Mouse (Mus musculus) ES-E14 (cell line): Measurements from ENCODE around the gene Olfr10. TPM values are rescaled to one million over a fixed set of nuclear protein-coding genes. Genes with fewer than 3 reads are reported as not detected.
A peak's percentile ranks its signal among the peaks of the same experiment; 100 is the strongest.

Source experiments
- DNase-seq: peaks from one replicate; pipeline ENCODE4 v3.0.0-alpha.2; 2013; ENCODE audit warnings: low read depth, low spot score
- H3K27ac ChIP-seq: 2 replicates; pipeline ENCODE4 v1.5.1; 2012; ENCODE audit warnings: low read depth, mild to moderate bottlenecking, low read length, moderate library complexity, mixed read lengths; ENCODE audit not compliant: poor library complexity, insufficient read depth, severe bottlenecking
- H3K36me3 ChIP-seq: 2 replicates; pipeline ENCODE4 v1.6.1; 2012; ENCODE audit warnings: mild to moderate bottlenecking, low read length, moderate library complexity, mixed read lengths; ENCODE audit not compliant: control insufficient read depth, poor library complexity, insufficient read depth, severe bottlenecking
- H3K4me1 ChIP-seq, 2 experiments: fragments of 150-350 bp in 1 of 2; sonication (generic) in 1 of 2; 2 replicates each; pipeline ENCODE4 v1.6.1; 2012; ENCODE audit warnings: low read length in 2 of 2, mild to moderate bottlenecking in 1 of 2, mixed read lengths in 1 of 2; ENCODE audit not compliant: control insufficient read depth in 2 of 2, insufficient read depth in 2 of 2, poor library complexity in 1 of 2
- H3K4me3 ChIP-seq, 2 experiments: fragments of 150-350 bp in 1 of 2; sonication (generic) in 1 of 2; 2 replicates each; pipeline ENCODE4 v1.5.1; 2012; ENCODE audit warnings: low read length in 2 of 2, low read depth in 1 of 2, mild to moderate bottlenecking in 1 of 2, mixed read lengths in 1 of 2; ENCODE audit not compliant: insufficient read depth in 1 of 2, poor library complexity in 1 of 2, severe bottlenecking in 1 of 2
- H3K9ac ChIP-seq: 2 replicates; pipeline ENCODE4 v1.6.1; 2012; ENCODE audit warnings: low read depth, mild to moderate bottlenecking, low read length, mixed read lengths; ENCODE audit not compliant: poor library complexity, insufficient read depth, severe bottlenecking
- H3K9me3 ChIP-seq: fragments of 150-350 bp; sonication (generic); 2 replicates; pipeline ENCODE4 v1.6.1; 2012; ENCODE audit warnings: low read depth, mild to moderate bottlenecking, low read length; ENCODE audit not compliant: control insufficient read depth, insufficient read depth
- CHD2 ChIP-seq: IDR thresholded peaks from 2 replicates; pipeline ENCODE4 v1.6.1; 2014; ENCODE audit warnings: mild to moderate bottlenecking, low read depth, low read length, inconsistent platforms
- HCFC1 ChIP-seq: IDR thresholded peaks from 2 replicates; pipeline ENCODE4 v1.6.1; 2012; ENCODE audit warnings: low read length, inconsistent platforms, borderline replicate concordance; ENCODE audit not compliant: insufficient read depth
- MAFK ChIP-seq: IDR thresholded peaks from 2 replicates; pipeline ENCODE4 v1.6.1; 2014; ENCODE audit warnings: mild to moderate bottlenecking, low read depth, low read length, inconsistent platforms; ENCODE audit not compliant: insufficient read depth
- ZC3H11A ChIP-seq: IDR thresholded peaks from 2 replicates; pipeline ENCODE4 v1.6.1; 2012; ENCODE audit warnings: low read depth, mild to moderate bottlenecking, inconsistent platforms, low read length, borderline replicate concordance
- ZNF384 ChIP-seq: IDR thresholded peaks from 2 replicates; pipeline ENCODE4 v1.6.1; 2012; ENCODE audit warnings: low read depth, low read length, inconsistent platforms
- in situ Hi-C, 2 experiments: fragments of 600-800 bp; cut with MboI; formaldehyde crosslinking; loops; one replicate each; pipeline ENCODE4 v1.15.1; 2025; ENCODE audit warnings: low sequenced_read_pairs in 2 of 2, inconsistent platforms in 1 of 2; ENCODE audit not compliant: unreplicated experiment in 2 of 2
- total RNA-seq: library from RNA; depleted of rRNA; stranded (reverse); fragments of 300-350 nt; gene quantifications from 2 replicates; pipeline ENCODE4 v1.2.3, GENCODE M21; 2012

Gene Olfr10
- total RNA-seq, 1 experiment = not detected

GRCm38 (mm10) chr11:49261313-49261855 lies 43.2 kb upstream of the Olfr10 start:
- Histone ChIP-seq H3K4me1 (peaks cover 2 to 12% of the 10 kb centered on the region in 2 experiments; a peak in 1 of 4 replicates), H3K4me3 (peak overlapping the region; percentile 3 to 50; a peak in 3 of 4 replicates), H3K9me3 (no peaks in the 10 kb centered on the region), H3K36me3 (peaks cover 2% of the 10 kb centered on the region; the same call in 1 of the 2 replicates), H3K9ac (no peak overlapping the region), H3K27ac (no peak overlapping the region)
- in situ Hi-C loops = loop anchor here (10.0 to 25.0 kb wide), 2 partner anchors 387 to 399 kb away; partner anchors contain the start of gene Irgm1 (in 2 of the 2)
- TF ChIP-seq ZC3H11A (no peak), MAFK (no peak), ZNF384 (no peak)
- no peak for DNase-seq

GRCm38 (mm10) chr11:49262286-49262685 lies 42.3 kb upstream of the Olfr10 start:
- no peak overlapping the region for H3K4me3 ChIP-seq
- no peak overlapping the region for H3K27ac ChIP-seq
- no peak for DNase-seq
- H3K9me3 ChIP-seq = no peaks in the 10 kb centered on the region
- in situ Hi-C loops = loop anchor here (10.0 to 25.0 kb wide), 2 partner anchors 387 to 400 kb away; partner anchors contain the start of gene Irgm1 (in 2 of the 2)
- peaks cover 2% of the 10 kb centered on the region; the same call in 1 of the 2 replicates for H3K36me3 ChIP-seq
- H3K4me1 ChIP-seq = peaks cover 2 to 12% of the 10 kb centered on the region in 2 experiments; a peak in 1 of 4 replicates
- no peak for TF ChIP-seq ZC3H11A
- TF ChIP-seq CHD2 = no peak
- TF ChIP-seq HCFC1 = no peak
- TF ChIP-seq ZNF384 = no peak
- no peak for TF ChIP-seq MAFK
- H3K9ac ChIP-seq = no peak overlapping the region

DNA sequence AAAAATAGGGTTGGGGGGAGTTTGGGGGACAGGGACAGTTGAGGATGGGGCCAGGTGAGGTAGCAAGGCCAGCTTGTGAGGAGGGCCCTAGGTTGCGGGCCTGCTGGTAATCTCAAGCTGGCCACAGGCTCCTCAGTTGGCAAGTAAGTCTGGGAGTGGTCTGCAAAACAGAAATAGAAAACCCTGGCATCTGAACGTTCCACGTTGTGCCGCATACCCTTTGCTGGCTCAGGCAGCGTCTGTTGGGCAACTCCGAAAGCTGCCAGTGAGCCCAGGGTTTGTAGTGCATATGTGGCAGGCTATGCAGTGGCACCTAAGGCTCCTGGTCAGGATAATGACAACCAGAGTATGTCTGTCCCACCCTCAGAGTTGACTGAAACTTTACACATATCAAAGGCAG lies 41.4 kb upstream of the Olfr10 start:
- Histone ChIP-seq H3K4me1 (peaks cover 2 to 12% of the 10 kb centered on the region in 2 experiments; a peak in 1 of 4 replicates), H3K4me3 (no peak overlapping the region), H3K36me3 (peaks cover 2% of the 10 kb centered on the region; the same call in 1 of the 2 replicates), H3K9me3 (no peaks in the 10 kb centered on the region), H3K9ac (no peak overlapping the region), H3K27ac (no peak overlapping the region)
- no peak for DNase-seq
- no peak for TF ChIP-seq ZNF384
- in situ Hi-C loops = loop anchor here (10.0 to 25.0 kb wide), 2 partner anchors 388 to 401 kb away; partner anchors contain the start of gene Irgm1 (in 2 of the 2)

DNA sequence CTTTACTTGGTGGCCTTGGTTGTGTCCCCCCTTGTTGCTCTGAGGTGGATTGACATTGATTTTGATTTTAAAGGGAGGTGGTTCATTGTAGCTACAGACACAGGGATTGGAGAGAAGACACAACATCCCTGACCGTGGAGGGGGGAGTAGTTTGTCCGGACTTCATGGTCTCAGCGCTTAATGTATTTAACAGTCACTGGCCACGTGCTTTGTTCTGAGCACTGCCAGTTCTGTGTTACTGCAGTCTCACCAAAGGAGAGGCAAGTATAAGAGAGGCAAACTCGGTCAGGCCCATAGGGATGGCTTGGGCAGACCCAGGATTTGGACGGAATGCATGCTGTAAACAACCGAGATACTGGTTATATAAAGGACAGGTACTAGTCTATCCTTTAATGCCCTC lies 40.5 kb upstream of the Olfr10 start:
- Histone ChIP-seq H3K9ac (no peak overlapping the region), H3K9me3 (no peaks in the 10 kb centered on the region), H3K4me1 (peaks cover 2 to 12% of the 10 kb centered on the region in 2 experiments; a peak in 1 of 4 replicates), H3K4me3 (no peak overlapping the region), H3K36me3 (peaks cover 2% of the 10 kb centered on the region; the same call in 1 of the 2 replicates), H3K27ac (no peak overlapping the region)
- TF ChIP-seq MAFK = no peak
- no peak for TF ChIP-seq CHD2
- TF ChIP-seq ZNF384 = no peak
- TF ChIP-seq HCFC1 = no peak
- no peak for TF ChIP-seq ZC3H11A
- DNase-seq = no peak
- in situ Hi-C loops = loop anchor here (10.0 to 25.0 kb wide), 2 partner anchors 389 to 402 kb away; partner anchors contain the start of gene Irgm1 (in 2 of the 2)
